Mouse (Mus musculus): ENCODE data around the gene Supt6.
"Not testable (repeated sequence)": the region's sequence is repeated elsewhere in the genome, so short reads cannot be mapped to it uniquely, and the experiment has no call there.

Gene Supt6

GRCm38 (mm10) chr11:78215709-78216317 is 30.0 kb downstream of the Supt6 start:
- peak; percentile 5 for DNase-seq (ENCODE audit: low spot score)

- peak; percentile 29 for DNase-seq (ENCODE audit: low spot score)
Measured at GRCm38 (mm10) chr11:78213086-78213817, 32.5 kb downstream of the Supt6 start.

GRCm38 (mm10) chr11:78211513-78211912 is 34.3 kb downstream of the Supt6 start:
- DNase-seq (ENCODE audit: low spot score): no peak

GRCm38 (mm10) chr11:78210615-78211014 is 35.2 kb downstream of the Supt6 start:
- no peak for DNase-seq (ENCODE audit: low spot score)

- DNase-seq (ENCODE audit: low spot score): no peak
Measured at GRCm38 (mm10) chr11:78209886-78210285, 35.9 kb downstream of the Supt6 start.

GRCm38 (mm10) chr11:78207190-78207589 is 38.6 kb downstream of the Supt6 start:
- no peak for DNase-seq (ENCODE audit: low spot score)

- no peak for DNase-seq (ENCODE audit: low spot score)
Measured at GRCm38 (mm10) chr11:78205361-78206206, 40.2 kb downstream of the Supt6 start.

- no peak for DNase-seq (ENCODE audit: low spot score)
Measured at GRCm38 (mm10) chr11:78204287-78204686, 41.5 kb downstream of the Supt6 start.

GRCm38 (mm10) chr11:78202372-78202771 is 43.4 kb downstream of the Supt6 start:
- no peak for DNase-seq (ENCODE audit: low spot score)

GRCm38 (mm10) chr11:78195101-78195863 is 50.5 kb downstream of the Supt6 start:
- DNase-seq (ENCODE audit: low spot score): no peak

- peak; percentile 82 for DNase-seq (ENCODE audit: low spot score)
Measured at GRCm38 (mm10) chr11:78194411-78195100, 51.2 kb downstream of the Supt6 start.

- DNase-seq (ENCODE audit: low spot score): no peak
Measured at GRCm38 (mm10) chr11:78193113-78193512, 52.7 kb downstream of the Supt6 start, which contains the start of gene Proca1. Gene Proca1, plus strand, starts transcription at chr11:78193392.

- DNase-seq (ENCODE audit: low spot score): no peak
Measured at GRCm38 (mm10) chr11:78190041-78190440, 55.7 kb downstream of the Supt6 start.

GRCm38 (mm10) chr11:78189234-78190040 is 56.4 kb downstream of the Supt6 start:
- peak; percentile 37 for DNase-seq (ENCODE audit: low spot score)

GRCm38 (mm10) chr11:78188331-78189233 is 57.2 kb downstream of the Supt6 start, which contains the start of gene Rab34:
Gene Rab34, plus strand, starts transcription at chr11:78188430.
- DNase-seq (ENCODE audit: low spot score): peak; percentile 60

GRCm38 (mm10) chr11:78184702-78185101 is 61.1 kb downstream of the Supt6 start:
- DNase-seq (ENCODE audit: low spot score): not testable (repeated sequence)

GRCm38 (mm10) chr11:78183884-78184514 is 61.8 kb downstream of the Supt6 start:
- DNase-seq (ENCODE audit: low spot score): no peak

- peak; percentile 93 for DNase-seq (ENCODE audit: low spot score)
Measured at GRCm38 (mm10) chr11:78182961-78183844, 62.6 kb downstream of the Supt6 start, which contains the start of gene Rpl23a. Gene Rpl23a, minus strand, starts transcription at chr11:78183584.

All from lung, postnatal 25 days (tissue).